Mouse (Mus musculus) midbrain, postnatal 0 days (tissue): Measurements from ENCODE around the gene Rabep1. TPM values are rescaled to one million over a fixed set of nuclear protein-coding genes. Genes with fewer than 3 reads are reported as not detected.

Experiments
- ATAC-seq: fragments of 200-750 bp; cut with Nextera tagmentation; 2 replicates; pipeline ENCODE4 v1.8.0; 2017; ENCODE audit warnings: moderate number of reproducible peaks, mild to moderate bottlenecking, moderate TSS enrichment, moderate library complexity; ENCODE audit not compliant: low FRiP score
- DNase-seq: peaks from one replicate; pipeline ENCODE4 v3.0.0-alpha.2; 2015; ENCODE audit warnings: low spot score
- H3K27ac ChIP-seq: fragments of 300-500 bp; sonication (generic); 2 replicates; pipeline ENCODE4 v1.5.1; 2014; ENCODE audit warnings: low read depth, mild to moderate bottlenecking, low read length, mixed read lengths
- H3K27me3 ChIP-seq: fragments of 300-500 bp; sonication (generic); 2 replicates; pipeline ENCODE4 v1.6.1; 2014; ENCODE audit warnings: low read length, control low read depth, mixed read lengths; ENCODE audit not compliant: insufficient read depth
- H3K36me3 ChIP-seq: fragments of 300-500 bp; sonication (generic); 2 replicates; pipeline ENCODE4 v1.6.1; 2014; ENCODE audit warnings: low read length, control low read depth, mixed read lengths; ENCODE audit not compliant: insufficient read depth
- H3K4me1 ChIP-seq: fragments of 300-500 bp; sonication (generic); 2 replicates; pipeline ENCODE4 v1.6.1; 2014; ENCODE audit warnings: mild to moderate bottlenecking, control low read depth, antibody characterized with exemption, low read length, mixed read lengths; ENCODE audit not compliant: insufficient read depth
- H3K4me2 ChIP-seq: fragments of 300-500 bp; sonication (generic); 2 replicates; pipeline ENCODE4 v1.6.1; 2014; ENCODE audit warnings: low read depth, mild to moderate bottlenecking, low read length, mixed read lengths; ENCODE audit not compliant: poor library complexity, severe bottlenecking
- H3K4me3 ChIP-seq: fragments of 300-500 bp; sonication (generic); 2 replicates; pipeline ENCODE4 v1.5.1; 2014; ENCODE audit warnings: low read depth, mild to moderate bottlenecking, low read length, moderate library complexity
- H3K9ac ChIP-seq: fragments of 300-500 bp; sonication (generic); replicated peaks from 2 replicates; pipeline ENCODE4 v1.6.1; 2014; ENCODE audit warnings: mild to moderate bottlenecking, low read length, moderate library complexity, mixed read lengths; ENCODE audit not compliant: poor library complexity, severe bottlenecking
- H3K9me3 ChIP-seq: fragments of 300-500 bp; sonication (generic); 2 replicates; pipeline ENCODE4 v1.6.1; 2016; ENCODE audit warnings: low read length, control low read depth
- CTCF ChIP-seq: IDR thresholded peaks from 2 replicates; pipeline ENCODE4 v1.5.1; 2016; ENCODE audit warnings: antibody characterized with exemption, mild to moderate bottlenecking
- WGBS: fragments of 180-500 bp; shearing (Covaris S2); extraction: QIAGEN DNeasy Blood & Tissue Kit; methylation state at CpG from one replicate; pipeline ENCODE4 v1.1.7; 2014; 5-methylcytosine and 5-hydroxymethylcytosine counted together
- polyA plus RNA-seq: library from polyadenylated mRNA; unstranded; fragments of >200 nt; fragmentation: Nextera tagmentation; extraction: Ambion mirVana; gene quantifications from 2 replicates; pipeline ENCODE4 v1.2.1, GENCODE M21; 2015
- total RNA-seq: library from RNA; depleted of rRNA; stranded (reverse); fragments of >200 nt; gene quantifications from 2 replicates; pipeline ENCODE4 v1.2.3, GENCODE M21; 2014

Gene Rabep1
- total and polyA plus RNA-seq, 2 experiments from 2014 or later, result 66.4 to 116 TPM

DNA sequence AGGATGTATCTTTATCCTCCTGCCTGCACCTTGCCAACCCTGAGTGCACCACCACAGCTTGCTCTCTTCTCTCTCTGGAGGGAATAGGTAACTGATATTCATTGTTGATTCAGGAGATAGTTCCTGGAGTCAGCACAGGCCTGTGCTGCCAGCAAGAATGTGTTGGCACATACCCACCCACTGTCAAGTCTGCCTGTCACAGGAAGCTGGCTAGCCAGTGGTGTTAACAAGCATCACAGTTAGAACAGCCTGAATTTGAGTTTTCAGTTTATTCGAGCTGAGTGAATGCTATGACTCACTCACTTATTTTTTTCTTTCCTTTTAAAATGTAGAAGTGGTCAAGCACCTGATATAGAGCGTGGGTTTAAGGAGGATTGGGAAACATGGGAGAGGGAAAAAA lies 73.3 kb downstream of the Rabep1 start:
- peaks cover 26% of the 10 kb centered on the region for H3K36me3 ChIP-seq
- H3K4me3 ChIP-seq, result no peak overlapping the region
- no peaks in the 10 kb centered on the region for H3K4me1 ChIP-seq
- DNase-seq, result no peak
- H3K9me3 ChIP-seq, result no peaks in the 10 kb centered on the region
- ATAC-seq, result no peak
- H3K9ac ChIP-seq, result no peak overlapping the region
- H3K27ac ChIP-seq, result no peak overlapping the region
- H3K27me3 ChIP-seq, result no peaks in the 10 kb centered on the region
- no peak for TF ChIP-seq CTCF
- 95% methylated on average over 2 of the region's 2 CpGs for WGBS
- H3K4me2 ChIP-seq, result no peak overlapping the region

DNA sequence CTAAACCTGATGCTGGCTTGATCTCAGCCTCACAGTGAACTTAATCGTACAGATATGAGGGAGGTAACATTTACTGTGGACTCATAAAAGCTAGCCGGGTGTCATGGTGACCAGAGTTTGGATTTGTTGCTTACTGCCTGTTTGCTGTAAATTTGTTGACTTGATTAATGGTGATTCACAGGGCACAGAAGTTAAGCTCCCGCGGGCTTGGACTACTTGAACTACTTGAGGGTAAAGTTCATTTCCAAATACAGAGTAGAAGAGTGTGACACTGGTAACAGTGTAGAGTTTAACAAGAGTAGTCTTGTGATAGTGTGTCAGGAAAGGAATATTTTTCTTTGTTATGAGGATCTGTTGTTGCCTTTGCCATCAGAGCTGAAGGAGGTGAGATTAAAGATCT lies 74.9 kb downstream of the Rabep1 start:
- H3K27ac ChIP-seq, result no peak overlapping the region
- peaks cover 30% of the 10 kb centered on the region for H3K36me3 ChIP-seq

DNA sequence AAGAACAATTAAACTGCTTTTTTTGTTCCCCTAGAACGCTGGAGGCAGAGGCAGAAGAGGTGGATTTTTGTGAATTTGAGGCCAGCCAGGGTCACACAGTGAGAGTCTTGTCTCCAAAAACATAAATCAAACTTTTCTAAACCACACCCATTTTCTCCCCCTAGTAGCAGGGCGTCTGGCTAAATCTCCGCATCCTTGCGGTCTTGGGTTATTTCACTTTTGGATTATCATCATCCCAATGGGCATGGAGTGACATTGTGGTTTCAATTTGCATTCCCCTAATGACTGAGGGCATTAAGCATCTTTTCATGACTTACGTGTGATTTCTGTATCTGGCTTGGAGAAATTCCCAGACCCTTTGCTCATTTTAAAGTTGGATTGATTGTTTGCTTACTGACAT lies 86.9 kb downstream of the Rabep1 start:
- TF ChIP-seq CTCF, result no peak
- peaks cover 40% of the 10 kb centered on the region for H3K36me3 ChIP-seq
- H3K4me3 ChIP-seq, result no peak overlapping the region
- H3K4me1 ChIP-seq, result no peaks in the 10 kb centered on the region
- no peak overlapping the region for H3K27ac ChIP-seq
- 80% methylated on average over 5 of the region's 5 CpGs for WGBS
- DNase-seq (no peak), ATAC-seq (no peak)
- H3K9ac ChIP-seq, result no peak overlapping the region
- H3K4me2 ChIP-seq, result no peak overlapping the region
- no peaks in the 10 kb centered on the region for H3K27me3 ChIP-seq
- H3K9me3 ChIP-seq, result no peaks in the 10 kb centered on the region

More for the DNA sequence above, 74.9 kb downstream of the Rabep1 start:
- H3K27me3 ChIP-seq, result no peaks in the 10 kb centered on the region
- 95% methylated on average over 4 of the region's 4 CpGs for WGBS
- H3K9me3 ChIP-seq, result no peaks in the 10 kb centered on the region
- no peak for TF ChIP-seq CTCF
- ATAC-seq, result no peak
- H3K4me2 ChIP-seq, result no peak overlapping the region
- H3K4me3 ChIP-seq, result no peak overlapping the region
- H3K4me1 ChIP-seq, result no peaks in the 10 kb centered on the region
- DNase-seq, result no peak
- no peak overlapping the region for H3K9ac ChIP-seq

DNA sequence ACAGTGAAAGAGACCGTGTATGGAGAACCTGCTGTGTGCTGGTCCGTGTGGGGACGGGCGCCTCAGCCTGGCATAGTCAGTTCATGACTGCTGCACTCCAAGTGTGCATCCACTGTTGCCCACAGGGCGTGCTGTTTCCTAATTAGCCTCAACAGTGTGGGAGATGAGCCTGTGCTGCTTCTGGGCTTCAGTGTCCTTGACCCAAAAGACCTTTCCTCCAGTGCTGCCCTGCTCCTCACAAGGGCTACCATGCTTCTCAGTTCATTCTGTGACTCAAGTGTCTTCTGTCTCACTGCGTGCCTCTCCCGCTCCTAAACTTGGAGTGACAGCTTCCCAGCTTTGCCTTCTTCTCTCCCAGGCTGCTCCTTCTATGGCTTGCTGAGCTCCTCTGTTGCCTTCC lies 90.7 kb downstream of the Rabep1 start:
- ATAC-seq, result no peak
- Histone ChIP-seq H3K36me3 (peaks cover 61% of the 10 kb centered on the region), H3K4me1 (no peaks in the 10 kb centered on the region), H3K27me3 (no peaks in the 10 kb centered on the region), H3K9ac (no peak overlapping the region), H3K27ac (no peak overlapping the region), H3K9me3 (no peaks in the 10 kb centered on the region), H3K4me3 (no peak overlapping the region), H3K4me2 (no peak overlapping the region)
- no peak for DNase-seq
- TF ChIP-seq CTCF, result peak; percentile 20; the same call in 1 of the 2 replicates
- WGBS, result 92% methylated on average over 7 of the region's 7 CpGs

DNA sequence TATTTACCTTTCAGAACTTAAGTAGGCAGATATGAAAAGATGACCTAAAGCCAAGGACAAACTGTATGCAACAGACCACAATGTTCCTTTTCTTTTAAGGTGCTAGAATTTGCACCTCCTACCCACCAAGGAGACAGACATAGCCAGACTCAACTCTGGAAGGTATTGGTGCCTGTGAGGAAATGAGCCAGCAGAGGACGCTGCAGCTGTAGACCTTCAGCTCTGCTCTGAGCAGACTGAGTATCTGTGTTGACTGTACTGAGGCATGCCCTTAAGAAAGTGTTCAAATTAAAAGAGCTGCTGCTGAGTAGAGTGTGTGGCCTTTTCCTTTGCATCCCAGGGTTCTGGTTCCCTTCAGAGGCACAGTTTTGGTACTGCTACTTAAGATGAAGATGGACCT lies 98.0 kb downstream of the Rabep1 start:
- ATAC-seq (no peak), DNase-seq (no peak)
- Histone ChIP-seq H3K4me1 (no peaks in the 10 kb centered on the region), H3K4me2 (no peak overlapping the region), H3K27ac (no peak overlapping the region), H3K27me3 (no peaks in the 10 kb centered on the region), H3K36me3 (peaks cover 54% of the 10 kb centered on the region), H3K9ac (no peak overlapping the region), H3K4me3 (no peak overlapping the region), H3K9me3 (no peaks in the 10 kb centered on the region)
- 81% methylated on average over 1 of the region's 1 CpGs for WGBS
- peak; percentile 19; the same call in 1 of the 2 replicates for TF ChIP-seq CTCF

DNA sequence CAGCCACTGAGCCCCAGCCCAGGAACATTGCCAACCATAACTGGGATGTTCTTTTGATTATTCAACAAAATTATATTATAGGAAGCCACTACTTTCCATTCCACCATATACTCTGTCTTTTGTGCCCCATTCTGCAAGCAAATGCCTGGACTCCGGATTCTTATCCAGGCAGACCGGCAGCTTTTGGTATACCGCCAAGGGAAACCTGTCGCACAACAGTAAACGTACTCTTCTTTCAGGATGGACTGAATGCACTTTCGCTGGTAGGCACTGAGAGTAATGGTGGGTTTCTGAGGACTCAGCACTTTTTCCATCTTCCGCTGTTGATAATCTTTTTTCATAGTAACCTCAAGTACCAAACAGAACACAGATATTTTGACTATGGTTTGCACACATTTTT lies 99.1 kb downstream of the Rabep1 start:
- peaks cover 59% of the 10 kb centered on the region for H3K36me3 ChIP-seq
- H3K27ac ChIP-seq, result no peak overlapping the region
- H3K4me1 ChIP-seq, result no peaks in the 10 kb centered on the region
- no peaks in the 10 kb centered on the region for H3K27me3 ChIP-seq
- 94% methylated on average over 7 of the region's 7 CpGs for WGBS
- DNase-seq (no peak), ATAC-seq (no peak)
- no peak overlapping the region for H3K9ac ChIP-seq
- H3K9me3 ChIP-seq, result no peaks in the 10 kb centered on the region
- no peak overlapping the region for H3K4me3 ChIP-seq
- no peak for TF ChIP-seq CTCF
- H3K4me2 ChIP-seq, result no peak overlapping the region
